Mouse (Mus musculus): ENCODE measurements around the gene Rusc1.

DNA sequence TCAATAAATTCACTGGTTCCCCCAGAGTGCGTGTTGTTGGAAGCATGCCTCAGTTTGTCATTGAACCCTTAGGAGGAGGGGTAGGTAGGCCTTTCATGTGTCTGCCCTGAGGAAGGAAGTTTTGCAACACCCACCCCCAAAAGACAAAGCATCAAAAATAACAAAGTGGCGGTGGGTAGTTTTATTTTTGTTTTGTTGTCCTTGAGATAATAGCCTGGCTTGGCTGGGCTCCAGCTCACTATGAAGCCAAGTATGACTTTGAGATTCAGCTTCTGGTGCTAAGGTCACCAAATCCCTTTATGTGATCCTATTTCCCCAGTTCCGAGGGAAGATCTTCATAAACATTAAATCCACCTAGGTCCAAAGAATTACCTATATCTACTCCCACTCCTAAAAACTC lies 31.1 kb upstream of the Rusc1 start:
- TF ChIP-seq CTCF (conservative IDR thresholded peaks at IDR 0.05; ENCODE audit: insufficient read depth, insufficient read length, low read depth, low read length): no peak
- TF ChIP-seq POLR2A (IDR thresholded peaks at IDR 0.05; ENCODE audit: low read depth, low read length): no peak

Measured in kidney, adult 2 months (tissue).